Mouse (Mus musculus) embryo, embryonic 9.5 days (tissue): ENCODE measurements around the gene Col9a2.

Experiments used
- DNase-seq: peaks from one replicate; pipeline ENCODE4 v3.0.0-alpha.2; 2017; ENCODE audit errors: extremely low spot score

Gene Col9a2

GRCm38 (mm10) chr4:121039331-121040115 is at the start of gene Col9a2:
TSS of gene Col9a2 (plus strand) at chr4:121039385.
- DNase-seq: peak; percentile 47

GRCm38 (mm10) chr4:120992284-120992683 is 46.9 kb upstream of the Col9a2 start:
- no peak for DNase-seq

- DNase-seq: no peak
Observed at GRCm38 (mm10) chr4:120993025-120993424, 46.2 kb upstream of the Col9a2 start.

- no peak for DNase-seq
Observed at GRCm38 (mm10) chr4:120995911-120996310, 43.3 kb upstream of the Col9a2 start.

- DNase-seq: no peak
Observed at GRCm38 (mm10) chr4:121001042-121001441, 38.1 kb upstream of the Col9a2 start.

GRCm38 (mm10) chr4:121001659-121002058 is 37.5 kb upstream of the Col9a2 start:
- DNase-seq: no peak

GRCm38 (mm10) chr4:121002400-121003171 is 36.6 kb upstream of the Col9a2 start:
- DNase-seq: peak; percentile 39

- DNase-seq: peak; percentile 24
Observed at GRCm38 (mm10) chr4:121003611-121004091, 35.5 kb upstream of the Col9a2 start.

- DNase-seq: no peak
Observed at GRCm38 (mm10) chr4:121004679-121005078, 34.5 kb upstream of the Col9a2 start.

- DNase-seq: no peak
Observed at GRCm38 (mm10) chr4:121007006-121007405, 32.2 kb upstream of the Col9a2 start.

- DNase-seq: no peak
Observed at GRCm38 (mm10) chr4:121008071-121008745, 31.0 kb upstream of the Col9a2 start.

- DNase-seq: no peak
Observed at GRCm38 (mm10) chr4:121009151-121009550, 30.0 kb upstream of the Col9a2 start.

GRCm38 (mm10) chr4:121010770-121011549 is 28.2 kb upstream of the Col9a2 start:
- no peak for DNase-seq

- DNase-seq: no peak
Observed at GRCm38 (mm10) chr4:121014594-121015267, 24.5 kb upstream of the Col9a2 start.

GRCm38 (mm10) chr4:121015268-121015659 is 23.9 kb upstream of the Col9a2 start:
- DNase-seq: no peak

GRCm38 (mm10) chr4:121016021-121016898 is 22.9 kb upstream of the Col9a2 start:
- DNase-seq: no peak

- DNase-seq: peak; percentile 99
Observed at GRCm38 (mm10) chr4:121016928-121017657, 22.1 kb upstream of the Col9a2 start, which contains the start of gene Smap2. TSS of gene Smap2 (minus strand) at chr4:121017247.

GRCm38 (mm10) chr4:121018250-121018649 is 20.9 kb upstream of the Col9a2 start:
- DNase-seq: no peak
